Mouse (Mus musculus) MEL (cell line): ENCODE data around the gene Cenpa. TPM values are rescaled to one million over a fixed set of nuclear protein-coding genes. Genes with fewer than 3 reads are reported as not detected.

ENCODE experiments used
- DNase-seq: peaks from one replicate; pipeline ENCODE4 v3.0.0; 2011; ENCODE audit warnings: low read depth, low spot score
- H3K27ac ChIP-seq: 2 replicates; pipeline ENCODE4 v1.5.1; 2012; ENCODE audit warnings: low read depth, mild to moderate bottlenecking, control low read depth, low read length, moderate library complexity; ENCODE audit not compliant: control insufficient read depth
- H3K27me3 ChIP-seq, 2 experiments: fragments of 150-350 bp in 1 of 2; sonication (generic) in 1 of 2; 2 replicates each; pipeline ENCODE4 v1.6.1; 2012; ENCODE audit warnings: low read length in 2 of 2, mild to moderate bottlenecking in 2 of 2, improper control_type of control experiment in 1 of 2, moderate library complexity in 1 of 2; ENCODE audit not compliant: insufficient read depth in 2 of 2, control insufficient read depth in 1 of 2
- H3K36me3 ChIP-seq, 2 experiments: 2 replicates each; pipeline ENCODE4 v1.6.1; 2012 to 2014; ENCODE audit warnings: low read length in 2 of 2, improper control_type of control experiment in 1 of 2, inconsistent platforms in 1 of 2, mild to moderate bottlenecking in 1 of 2; ENCODE audit not compliant: insufficient read depth in 2 of 2, control insufficient read depth in 1 of 2
- H3K4me1 ChIP-seq, 2 experiments: fragments of 150-350 bp in 1 of 2; sonication (generic) in 1 of 2; 2 replicates each; pipeline ENCODE4 v1.6.1; 2012; ENCODE audit warnings: low read length in 2 of 2, improper control_type of control experiment in 1 of 2, mild to moderate bottlenecking in 1 of 2; ENCODE audit not compliant: insufficient read depth in 2 of 2, control insufficient read depth in 1 of 2
- H3K4me3 ChIP-seq, 2 experiments: fragments of 150-350 bp in 1 of 2; sonication (generic) in 1 of 2; 2 replicates each; pipeline ENCODE4 v1.5.1; 2012; ENCODE audit warnings: low read depth in 2 of 2, low read length in 2 of 2, mild to moderate bottlenecking in 2 of 2, moderate library complexity in 2 of 2, control low read depth in 1 of 2, improper control_type of control experiment in 1 of 2; ENCODE audit not compliant: control insufficient read depth in 1 of 2, insufficient read depth in 1 of 2
- H3K79me2 ChIP-seq: 2 replicates; pipeline ENCODE4 v1.6.1; 2012; ENCODE audit warnings: mild to moderate bottlenecking, low read length, moderate library complexity; ENCODE audit not compliant: control insufficient read depth, poor library complexity, insufficient read depth
- H3K9ac ChIP-seq: 2 replicates; pipeline ENCODE4 v1.6.1; 2012; ENCODE audit warnings: low read depth, mild to moderate bottlenecking, control low read depth, low read length, moderate library complexity; ENCODE audit not compliant: control insufficient read depth, poor library complexity, severe bottlenecking
- H3K9me3 ChIP-seq: fragments of 150-350 bp; sonication (generic); replicated peaks from 2 replicates; pipeline ENCODE4 v1.6.1; 2012; ENCODE audit warnings: mild to moderate bottlenecking, low read length, improper control_type of control experiment, moderate library complexity; ENCODE audit not compliant: insufficient read depth
- BHLHE40 ChIP-seq: IDR thresholded peaks from 2 replicates; pipeline ENCODE4 v1.6.1; 2012; ENCODE audit warnings: low read depth, mild to moderate bottlenecking, inconsistent platforms, low read length, improper control_type of control experiment, borderline replicate concordance
- CHD1 ChIP-seq: IDR thresholded peaks from 2 replicates; pipeline ENCODE4 v1.6.1; 2012; ENCODE audit warnings: low read depth, mild to moderate bottlenecking, inconsistent platforms, low read length, improper control_type of control experiment
- CTCF ChIP-seq, 3 experiments: IDR thresholded peaks in 2 of 3; conservative IDR thresholded peaks in 1 of 3; 2 replicates each; pipeline ENCODE4 v1.5.1; 2011 to 2012; ENCODE audit warnings: low read length in 3 of 3, low read depth in 2 of 3, mild to moderate bottlenecking in 2 of 3, improper control_type of control experiment in 1 of 3, inconsistent platforms in 1 of 3, mixed read lengths in 1 of 3, moderate library complexity in 1 of 3; ENCODE audit not compliant: control insufficient read depth in 1 of 3, insufficient read depth in 1 of 3, poor library complexity in 1 of 3, severe bottlenecking in 1 of 3
- ELF1 ChIP-seq: IDR thresholded peaks from 2 replicates; pipeline ENCODE4 v1.6.1; 2014; ENCODE audit warnings: low read depth, mild to moderate bottlenecking, inconsistent platforms, low read length, improper control_type of control experiment, moderate library complexity
- EP300 ChIP-seq, 2 experiments: IDR thresholded peaks; 2 replicates each; pipeline ENCODE4 v1.6.1; 2011; ENCODE audit warnings: improper control_type of control experiment in 2 of 2, low read length in 2 of 2, low read depth in 1 of 2, mild to moderate bottlenecking in 1 of 2
- ETS1 ChIP-seq: IDR thresholded peaks from 2 replicates; pipeline ENCODE4 v1.6.1; 2012; ENCODE audit warnings: low read depth, mild to moderate bottlenecking, inconsistent platforms, low read length, improper control_type of control experiment, moderate library complexity
- GABPA ChIP-seq: IDR thresholded peaks from 2 replicates; pipeline ENCODE4 v1.6.1; 2012; ENCODE audit warnings: low read depth, mild to moderate bottlenecking, inconsistent platforms, low read length, improper control_type of control experiment, moderate library complexity
- GATA1 ChIP-seq: IDR thresholded peaks from 2 replicates; pipeline ENCODE4 v1.6.1; 2011; ENCODE audit warnings: low read depth, low read length, improper control_type of control experiment
- KAT2A ChIP-seq: conservative IDR thresholded peaks from 2 replicates; pipeline ENCODE4 v1.6.1; 2012; ENCODE audit warnings: low read depth, low read length, improper control_type of control experiment, inconsistent platforms
- MAZ ChIP-seq: IDR thresholded peaks from 2 replicates; pipeline ENCODE4 v1.6.1; 2012; ENCODE audit warnings: low read depth, mild to moderate bottlenecking, inconsistent platforms, low read length, improper control_type of control experiment
- MXI1 ChIP-seq: IDR thresholded peaks from 2 replicates; pipeline ENCODE4 v1.6.1; 2011; ENCODE audit warnings: mild to moderate bottlenecking, low read depth, low read length, improper control_type of control experiment
- POLR2AphosphoS2 ChIP-seq: IDR thresholded peaks from 2 replicates; pipeline ENCODE4 v1.6.1; 2011; ENCODE audit warnings: low read length, improper control_type of control experiment
- POLR2AphosphoS5 ChIP-seq: IDR thresholded peaks from 2 replicates; pipeline ENCODE4 v1.6.1; 2012; ENCODE audit warnings: low read depth, borderline replicate concordance, mild to moderate bottlenecking, inconsistent platforms, low read length, moderate library complexity, mixed read lengths
- RAD21 ChIP-seq: IDR thresholded peaks from 2 replicates; pipeline ENCODE4 v1.6.1; 2011; ENCODE audit warnings: mild to moderate bottlenecking, low read depth, low read length, improper control_type of control experiment
- RCOR1 ChIP-seq: IDR thresholded peaks from 2 replicates; pipeline ENCODE4 v1.6.1; 2012; ENCODE audit warnings: low read depth, mild to moderate bottlenecking, inconsistent platforms, low read length, improper control_type of control experiment
- TCF12 ChIP-seq: IDR thresholded peaks from 2 replicates; pipeline ENCODE4 v1.6.1; 2014; ENCODE audit warnings: low read depth, mild to moderate bottlenecking, inconsistent platforms, low read length, improper control_type of control experiment, moderate library complexity
- USF2 ChIP-seq, 2 experiments: IDR thresholded peaks; 2 replicates each; pipeline ENCODE4 v1.6.1; 2011 to 2012; ENCODE audit warnings: improper control_type of control experiment in 2 of 2, low read length in 2 of 2, borderline replicate concordance in 1 of 2, inconsistent platforms in 1 of 2, low read depth in 1 of 2, mild to moderate bottlenecking in 1 of 2; ENCODE audit not compliant: insufficient read depth in 1 of 2
- ZC3H11A ChIP-seq: IDR thresholded peaks from 2 replicates; pipeline ENCODE4 v1.6.1; 2012; ENCODE audit warnings: low read depth, mild to moderate bottlenecking, inconsistent platforms, low read length, improper control_type of control experiment
- ZMIZ1 ChIP-seq: IDR thresholded peaks from 2 replicates; pipeline ENCODE4 v1.6.1; 2012; ENCODE audit warnings: low read depth, mild to moderate bottlenecking, inconsistent platforms, low read length, improper control_type of control experiment, moderate library complexity
- polyA plus RNA-seq, 2 experiments: library from polyadenylated mRNA; stranded (reverse) in 1 of 2; unstranded in 1 of 2; fragments of >175 nt in 1 of 2; fragments of >200 nt in 1 of 2; gene quantifications; 2 replicates each; pipeline versions ENCODE4 v1.2.1 to v1.2.4; 2012; ENCODE audit warnings: low replicate concordance in 2 of 2, low read depth in 1 of 2; ENCODE audit not compliant: insufficient read length in 2 of 2, insufficient read depth in 1 of 2, missing spikeins in 1 of 2
- total RNA-seq: library from RNA; depleted of rRNA; stranded (reverse); fragments of 300-350 nt; gene quantifications from 2 replicates; pipeline ENCODE4 v1.2.3, GENCODE M21; 2012

Gene Cenpa
- total and polyA plus RNA-seq, 3 experiments = 100 to 566 (median 341) TPM

DNA sequence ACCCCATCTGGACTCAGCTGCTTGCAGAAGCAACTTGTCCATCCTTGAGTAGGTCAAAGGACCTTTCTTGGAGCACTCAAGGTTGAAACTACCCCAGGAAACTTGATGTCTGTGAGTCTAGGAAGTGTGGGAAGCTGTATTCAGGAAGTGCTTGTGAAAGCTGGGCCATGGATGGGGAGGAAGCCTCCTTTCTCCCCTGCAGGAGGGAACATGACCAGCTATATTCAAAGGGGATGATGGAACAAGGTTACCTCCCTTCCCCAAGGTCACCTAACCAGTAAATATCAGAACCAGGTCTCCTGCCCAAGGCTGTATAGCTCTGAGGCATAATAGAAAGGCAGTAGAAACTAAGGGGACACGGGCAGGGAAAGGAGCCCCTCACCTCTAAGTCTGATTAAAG, 34.4 kb upstream of the Cenpa start:
- TF ChIP-seq CHD1 = no peak
- no peak for TF ChIP-seq MAZ
- no peak for TF ChIP-seq USF2 (IDR thresholded peaks at IDR 0.05; ENCODE audit: borderline replicate concordance in 1 of 2, insufficient read depth in 1 of 2, low read depth in 1 of 2, low read length in 2 of 2)
- no peak for TF ChIP-seq POLR2AphosphoS2
- no peak for TF ChIP-seq ZMIZ1
- no peaks in the 10 kb centered on the region for H3K4me1 ChIP-seq
- H3K9me3 ChIP-seq = no peaks in the 10 kb centered on the region
- no peaks in the 10 kb centered on the region; a peak in 1 of 4 replicates for H3K36me3 ChIP-seq
- H3K27me3 ChIP-seq = peaks cover 23 to 29% of the 10 kb centered on the region in 2 experiments
- H3K27ac ChIP-seq = no peak overlapping the region
- no peak overlapping the region for H3K9ac ChIP-seq
- no peak for DNase-seq
- H3K4me3 ChIP-seq = no peak overlapping the region
- no peaks in the 10 kb centered on the region for H3K79me2 ChIP-seq

DNA sequence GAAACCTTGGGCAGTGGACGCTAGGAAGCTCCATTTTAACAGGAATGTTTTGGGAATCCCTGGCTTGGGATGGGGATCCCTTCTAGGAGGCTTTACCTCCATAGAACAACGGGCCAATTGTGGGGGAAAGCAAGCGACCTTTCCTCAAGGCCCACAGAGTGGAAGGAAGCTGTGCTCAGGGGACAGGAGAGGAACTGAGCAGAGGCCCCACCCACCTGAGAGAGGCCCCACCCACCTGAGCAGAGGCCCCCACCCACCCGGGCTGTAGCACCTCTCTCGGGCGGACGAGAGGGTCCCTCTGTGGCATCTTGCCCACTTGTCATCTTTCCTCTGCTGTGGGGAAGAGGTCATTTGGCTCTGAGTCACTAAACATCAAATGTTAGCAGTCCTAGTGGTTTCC, 29.6 kb upstream of the Cenpa start:
- DNase-seq = peak; percentile 43
- H3K9me3 ChIP-seq = no peaks in the 10 kb centered on the region
- peaks cover 10 to 13% of the 10 kb centered on the region in 2 experiments for H3K27me3 ChIP-seq
- H3K9ac ChIP-seq = no peak overlapping the region
- no peaks in the 10 kb centered on the region for H3K79me2 ChIP-seq
- H3K36me3 ChIP-seq = no peaks in the 10 kb centered on the region; a peak in 1 of 4 replicates
- H3K4me1 ChIP-seq = no peaks in the 10 kb centered on the region
- no peak for TF ChIP-seq RAD21
- TF ChIP-seq CTCF (IDR thresholded peaks at IDR 0.05 in 2 of 3, conservative IDR thresholded peaks at IDR 0.05 in 1 of 3; ENCODE audit: control insufficient read depth in 1 of 3, insufficient read depth in 1 of 3, low read depth in 2 of 3, low read length in 3 of 3, poor library complexity in 1 of 3, severe bottlenecking in 1 of 3) = no peak
- no peak for TF ChIP-seq RCOR1
- TF ChIP-seq CHD1 = no peak
- no peak for TF ChIP-seq ZMIZ1
- TF ChIP-seq ETS1 = no peak
- no peak for TF ChIP-seq MXI1
- TF ChIP-seq EP300 (IDR thresholded peaks at IDR 0.05; ENCODE audit: low read depth in 1 of 2, low read length in 2 of 2) = no peak
- TF ChIP-seq ZC3H11A = no peak
- TF ChIP-seq BHLHE40 = no peak
- TF ChIP-seq ELF1 = no peak
- TF ChIP-seq GABPA = no peak
- TF ChIP-seq MAZ = no peak
- TF ChIP-seq POLR2AphosphoS5 = no peak
- TF ChIP-seq GATA1 = no peak
- no peak for TF ChIP-seq KAT2A
- no peak for TF ChIP-seq TCF12
- no peak overlapping the region for H3K4me3 ChIP-seq
- H3K27ac ChIP-seq = no peak overlapping the region
